Mouse (Mus musculus) small intestine, adult 2 months (tissue): ENCODE data around the gene Ubxn11.

Source experiments
- CTCF ChIP-seq: fragments of 200-500 bp; IDR thresholded peaks from 2 replicates; pipeline ENCODE4 v1.5.1; 2012; ENCODE audit warnings: low read depth, mild to moderate bottlenecking, control low read depth, inconsistent platforms, low read length, moderate library complexity, mixed read lengths; ENCODE audit not compliant: insufficient replicate concordance, insufficient read length; ENCODE audit errors: extremely low read depth
- POLR2A ChIP-seq: fragments of 200-500 bp; IDR thresholded peaks from 2 replicates; pipeline ENCODE4 v1.6.1; 2012; ENCODE audit warnings: low read depth, mild to moderate bottlenecking, control low read depth, inconsistent platforms, low read length, moderate library complexity

- no peak for TF ChIP-seq CTCF
- TF ChIP-seq POLR2A: no peak
Measured at GRCm38 (mm10) chr4:134165548-134166465, 63.4 kb downstream of the Ubxn11 start.
